Mouse (Mus musculus) limb, embryonic 10.5 days (tissue): ENCODE measurements around the gene Frem1. TPM values are rescaled to one million over a fixed set of nuclear protein-coding genes. Genes with fewer than 3 reads are reported as not detected.

Experiments used
- DNase-seq: peaks from one replicate; pipeline ENCODE4 v3.0.0-alpha.2; 2017; ENCODE audit warnings: low spot score
- H3K27ac ChIP-seq: fragments of 300-500 bp; sonication (generic); 2 replicates; pipeline ENCODE4 v1.5.1; 2016; ENCODE audit warnings: mild to moderate bottlenecking
- H3K27me3 ChIP-seq: fragments of 300-500 bp; sonication (generic); 2 replicates; pipeline ENCODE4 v1.6.1; 2016; ENCODE audit warnings: low read depth, mild to moderate bottlenecking; ENCODE audit not compliant: poor library complexity, severe bottlenecking
- H3K36me3 ChIP-seq: fragments of 300-500 bp; sonication (generic); 2 replicates; pipeline ENCODE4 v1.6.1; 2016; ENCODE audit warnings: mild to moderate bottlenecking, moderate library complexity
- H3K4me1 ChIP-seq: fragments of 300-500 bp; sonication (generic); 2 replicates; pipeline ENCODE4 v1.6.1; 2016
- H3K4me3 ChIP-seq: fragments of 300-500 bp; sonication (generic); 2 replicates; pipeline ENCODE4 v1.5.1; 2016; ENCODE audit warnings: mild to moderate bottlenecking, moderate library complexity
- H3K9me3 ChIP-seq: fragments of 300-500 bp; sonication (generic); replicated peaks from 2 replicates; pipeline ENCODE4 v1.6.1; 2016; ENCODE audit warnings: mild to moderate bottlenecking
- WGBS: fragments of 180-500 bp; shearing (Covaris S2); methylation state at CpG from one replicate; pipeline ENCODE4 v1.1.7; 2016; 5-methylcytosine and 5-hydroxymethylcytosine counted together
- polyA plus RNA-seq: library from polyadenylated mRNA; unstranded; fragments of >200 nt; fragmentation: Nextera tagmentation; extraction: Ambion mirVana; gene quantifications from 2 replicates; pipeline ENCODE4 v1.2.1, GENCODE M21; 2016

The Frem1 gene
- polyA plus RNA-seq, 1 experiment from 2014 or later: 13.6 TPM

GRCm38 (mm10) chr4:82875532-82875931 is 176.6 kb downstream of the Frem1 start:
- DNase-seq: no peak
- WGBS: 72% methylated on average over 4 of the region's 4 CpGs

GRCm38 (mm10) chr4:82874791-82875190 is 177.3 kb downstream of the Frem1 start:
- Histone ChIP-seq H3K4me3 (no peak overlapping the region), H3K9me3 (no peaks in the 10 kb centered on the region), H3K27me3 (no peaks in the 10 kb centered on the region), H3K36me3 (no peaks in the 10 kb centered on the region), H3K4me1 (no peaks in the 10 kb centered on the region; the same call in 1 of the 2 replicates), H3K27ac (no peak overlapping the region)
- 69% methylated on average over 4 of the region's 4 CpGs for WGBS
- DNase-seq: no peak

More at GRCm38 (mm10) chr4:82875532-82875931, 176.6 kb downstream of the Frem1 start:
- H3K4me1 ChIP-seq: no peaks in the 10 kb centered on the region; the same call in 1 of the 2 replicates
- no peak overlapping the region for H3K4me3 ChIP-seq
- no peaks in the 10 kb centered on the region for H3K27me3 ChIP-seq
- no peaks in the 10 kb centered on the region for H3K36me3 ChIP-seq
- H3K27ac ChIP-seq: no peak overlapping the region
- H3K9me3 ChIP-seq: no peaks in the 10 kb centered on the region

- H3K27ac ChIP-seq: no peak overlapping the region
- no peaks in the 10 kb centered on the region for H3K36me3 ChIP-seq
- no peaks in the 10 kb centered on the region for H3K27me3 ChIP-seq
- WGBS: 88% methylated on average over 4 of the region's 4 CpGs
- H3K4me1 ChIP-seq: no peaks in the 10 kb centered on the region; the same call in 1 of the 2 replicates
- H3K4me3 ChIP-seq: no peak overlapping the region
- H3K9me3 ChIP-seq: no peaks in the 10 kb centered on the region
- no peak for DNase-seq
Observed at GRCm38 (mm10) chr4:82872548-82872947, 179.6 kb downstream of the Frem1 start.

GRCm38 (mm10) chr4:82872121-82872520 is 180.0 kb downstream of the Frem1 start:
- Histone ChIP-seq H3K27me3 (no peaks in the 10 kb centered on the region), H3K27ac (no peak overlapping the region), H3K9me3 (no peaks in the 10 kb centered on the region), H3K4me1 (no peaks in the 10 kb centered on the region; the same call in 1 of the 2 replicates), H3K4me3 (no peak overlapping the region), H3K36me3 (no peaks in the 10 kb centered on the region)
- DNase-seq: no peak
- 59% methylated on average over 6 of the region's 6 CpGs for WGBS

GRCm38 (mm10) chr4:82870931-82871330 is 181.2 kb downstream of the Frem1 start:
- no peak for DNase-seq
- Histone ChIP-seq H3K9me3 (no peaks in the 10 kb centered on the region), H3K36me3 (no peaks in the 10 kb centered on the region), H3K27me3 (no peaks in the 10 kb centered on the region), H3K27ac (no peak overlapping the region), H3K4me1 (no peaks in the 10 kb centered on the region; the same call in 1 of the 2 replicates), H3K4me3 (no peak overlapping the region)
- WGBS: 82% methylated on average over 6 of the region's 6 CpGs

GRCm38 (mm10) chr4:82867731-82868445 is 184.3 kb downstream of the Frem1 start:
- Histone ChIP-seq H3K4me1 (no peaks in the 10 kb centered on the region), H3K4me3 (no peak overlapping the region), H3K27me3 (no peaks in the 10 kb centered on the region), H3K27ac (no peak overlapping the region), H3K36me3 (no peaks in the 10 kb centered on the region), H3K9me3 (no peaks in the 10 kb centered on the region)
- 83% methylated on average over 5 of the region's 5 CpGs for WGBS
- no peak for DNase-seq

- no peak for DNase-seq
- no peaks in the 10 kb centered on the region for H3K27me3 ChIP-seq
- H3K27ac ChIP-seq: no peak overlapping the region
- H3K9me3 ChIP-seq: no peaks in the 10 kb centered on the region
- no peaks in the 10 kb centered on the region for H3K36me3 ChIP-seq
- no peaks in the 10 kb centered on the region for H3K4me1 ChIP-seq
- 80% methylated on average over 4 of the region's 4 CpGs for WGBS
- no peak overlapping the region for H3K4me3 ChIP-seq
Observed at GRCm38 (mm10) chr4:82867111-82867510, 185.0 kb downstream of the Frem1 start.

GRCm38 (mm10) chr4:82864974-82865699 is 187.0 kb downstream of the Frem1 start:
- Histone ChIP-seq H3K36me3 (no peaks in the 10 kb centered on the region), H3K4me1 (no peaks in the 10 kb centered on the region), H3K9me3 (no peaks in the 10 kb centered on the region), H3K27ac (no peak overlapping the region), H3K27me3 (peaks cover 7% of the 10 kb centered on the region), H3K4me3 (no peak overlapping the region)
- no peak for DNase-seq
- 80% methylated on average over 8 of the region's 8 CpGs for WGBS

GRCm38 (mm10) chr4:82863316-82863715 is 188.8 kb downstream of the Frem1 start:
- H3K27ac ChIP-seq: no peak overlapping the region
- peaks cover 11% of the 10 kb centered on the region for H3K4me1 ChIP-seq
- DNase-seq: no peak
- H3K9me3 ChIP-seq: no peaks in the 10 kb centered on the region
- no peaks in the 10 kb centered on the region for H3K36me3 ChIP-seq
- 91% methylated on average over 8 of the region's 8 CpGs for WGBS
- peaks cover 7% of the 10 kb centered on the region for H3K27me3 ChIP-seq
- H3K4me3 ChIP-seq: no peak overlapping the region

- Histone ChIP-seq H3K9me3 (no peaks in the 10 kb centered on the region), H3K27me3 (peaks cover 7% of the 10 kb centered on the region), H3K4me3 (no peak overlapping the region), H3K36me3 (no peaks in the 10 kb centered on the region), H3K27ac (no peak overlapping the region), H3K4me1 (peaks cover 11% of the 10 kb centered on the region)
- 96% methylated on average over 2 of the region's 2 CpGs for WGBS
- DNase-seq: no peak
Observed at GRCm38 (mm10) chr4:82861451-82861850, 190.7 kb downstream of the Frem1 start.

- Histone ChIP-seq H3K9me3 (no peaks in the 10 kb centered on the region), H3K36me3 (no peaks in the 10 kb centered on the region), H3K4me1 (peaks cover 11% of the 10 kb centered on the region), H3K27me3 (peaks cover 7% of the 10 kb centered on the region), H3K4me3 (no peak overlapping the region), H3K27ac (no peak overlapping the region)
- no peak for DNase-seq
- WGBS: 59% methylated on average over 3 of the region's 3 CpGs
Observed at GRCm38 (mm10) chr4:82860566-82860965, 191.6 kb downstream of the Frem1 start.

GRCm38 (mm10) chr4:82859131-82860125 is 192.7 kb downstream of the Frem1 start, which contains the start of gene Zdhhc21:
Gene Zdhhc21, minus strand, starts transcription at chr4:82859958.
- H3K27ac ChIP-seq: peak within 1 kb of the TSS; percentile 91
- under 1% methylated on average over 81 of the region's 82 CpGs for WGBS
- H3K9me3 ChIP-seq: no peaks in the 10 kb centered on the region
- peak within 1 kb of the TSS; percentile 76 for H3K4me3 ChIP-seq
- H3K27me3 ChIP-seq: peaks cover 7% of the 10 kb centered on the region
- no peaks in the 10 kb centered on the region for H3K36me3 ChIP-seq
- DNase-seq: peak; percentile 81
- H3K4me1 ChIP-seq: peaks cover 11% of the 10 kb centered on the region
